Mouse (Mus musculus) pancreas, adult 10 weeks (tissue): ENCODE data around the gene Olfr1082. TPM values are rescaled to one million over a fixed set of nuclear protein-coding genes. Genes with fewer than 3 reads are reported as not detected.

Source experiments
- polyA plus RNA-seq: library from polyadenylated mRNA; stranded (reverse); fragments of 350-450 nt; fragmentation: Illumina TruSeq; extraction: RNeasy Lipid Tissue Mini Kit (QIAGEN cat#74804); gene quantifications from one replicate; pipeline ENCODE4 v1.2.3, GENCODE M21; 2015; ENCODE audit warnings: low read depth, low replicate concordance; ENCODE audit not compliant: insufficient read depth

The Olfr1082 gene
- not detected for polyA plus RNA-seq

GRCm38 (mm10) chr2:86598866-86599265, at the start of gene Olfr1082:
Olfr1082 (minus strand) TSS chr2:86598966.

GRCm38 (mm10) chr2:86639625-86640024, 40.9 kb upstream of the Olfr1082 start, which contains the start of gene Olfr1084:
Olfr1084 (minus strand) TSS chr2:86639725.

GRCm38 (mm10) chr2:86558135-86558534, 40.6 kb downstream of the Olfr1082 start, which contains the start of gene Olfr1080:
Olfr1080 (minus strand) TSS chr2:86558235.

Other genes starting within 250 kb of the Olfr1082 start
- not detected for gene Olfr1055, start 248.7 kb downstream of the Olfr1082 start, polyA plus RNA-seq
- not detected for gene Olfr1056, start 236.5 kb downstream of the Olfr1082 start, polyA plus RNA-seq
- gene Olfr1057, start 220.6 kb downstream of the Olfr1082 start, polyA plus RNA-seq: not detected
- gene Olfr1058, start 210.4 kb downstream of the Olfr1082 start, polyA plus RNA-seq: not detected
- gene Olfr1061, start 184.9 kb downstream of the Olfr1082 start, polyA plus RNA-seq: not detected
- not detected for gene Olfr1062, start 172.2 kb downstream of the Olfr1082 start, polyA plus RNA-seq
- not detected for gene Olfr1065, start 148.4 kb downstream of the Olfr1082 start, polyA plus RNA-seq
- not detected for gene Olfr1066, start 142.7 kb downstream of the Olfr1082 start, polyA plus RNA-seq
- gene Olfr228, start 111.6 kb downstream of the Olfr1082 start, polyA plus RNA-seq: not detected
- gene Olfr1076, start 90.5 kb downstream of the Olfr1082 start, polyA plus RNA-seq: not detected
- gene Olfr1079, start 56.5 kb downstream of the Olfr1082 start, polyA plus RNA-seq: not detected
- gene Olfr1080, start 40.7 kb downstream of the Olfr1082 start, polyA plus RNA-seq: not detected
- gene Olfr1084, start 40.8 kb upstream of the Olfr1082 start, polyA plus RNA-seq: not detected
- not detected for gene Olfr1085, start 63.1 kb upstream of the Olfr1082 start, polyA plus RNA-seq
- not detected for gene Olfr1086, start 81.1 kb upstream of the Olfr1082 start, polyA plus RNA-seq
- gene Olfr1087, start 99.4 kb upstream of the Olfr1082 start, polyA plus RNA-seq: not detected
- not detected for gene Olfr1089, start 134.7 kb upstream of the Olfr1082 start, polyA plus RNA-seq
- gene Olfr1090, start 160.0 kb upstream of the Olfr1082 start, polyA plus RNA-seq: not detected
- not detected for gene Olfr1093, start 183.5 kb upstream of the Olfr1082 start, polyA plus RNA-seq
- gene Olfr141, start 211.1 kb upstream of the Olfr1082 start, polyA plus RNA-seq: not detected
- gene Olfr1094, start 225.7 kb upstream of the Olfr1082 start, polyA plus RNA-seq: not detected